Mouse (Mus musculus): ENCODE data around the gene Map3k13. TPM values are rescaled to one million over a fixed set of nuclear protein-coding genes. Genes with fewer than 3 reads are reported as not detected.

Map3k13 gene
- polyA plus RNA-seq, 1 experiment from 2014 or later, result 0.83 TPM

GRCm38 (mm10) chr16:21829711-21830110 lies 35.6 kb downstream of the Map3k13 start:
- no peaks in the 10 kb centered on the region for H3K27me3 ChIP-seq
- ATAC-seq (no peak), DNase-seq (ENCODE audit: low read depth, low spot score) (no peak)
- no peak for TF ChIP-seq CTCF (IDR thresholded peaks at IDR 0.05)
- in situ Hi-C loops (cut with MboI; ENCODE audit: low pct_unique_long_range_greater_than_20kb), result loop anchor here (10.0 kb wide), 1 partner anchor 465 kb away; no protein-coding TSS in a partner anchor
- ChIA-PET CTCF (interaction anchor here (1.3 kb wide), 1 partner anchor 11 kb away, joined by 3 read pairs; no protein-coding TSS in a partner anchor), POLR2A (no interaction called here)

- no peak for TF ChIP-seq CTCF (IDR thresholded peaks at IDR 0.05)
- no peaks in the 10 kb centered on the region for H3K27me3 ChIP-seq
- in situ Hi-C loops (cut with MboI; ENCODE audit: low pct_unique_long_range_greater_than_20kb), result loop anchor here (10.0 kb wide), 1 partner anchor 464 kb away; no protein-coding TSS in a partner anchor
- DNase-seq (ENCODE audit: low read depth, low spot score) (no peak), ATAC-seq (no peak)
- ChIA-PET CTCF (no interaction called here), POLR2A (no interaction called here)
Observed at GRCm38 (mm10) chr16:21830784-21831183, 36.6 kb downstream of the Map3k13 start.

- CTCF ChIA-PET, result no interaction called here
- POLR2A ChIA-PET, result interaction anchor here (0.7 kb wide), 1 partner anchor 14 kb away, joined by 3 read pairs; no protein-coding TSS in a partner anchor
- DNase-seq (ENCODE audit: low read depth, low spot score) (no peak), ATAC-seq (no peak)
- no peaks in the 10 kb centered on the region for H3K27me3 ChIP-seq
- TF ChIP-seq CTCF (IDR thresholded peaks at IDR 0.05), result no peak
- in situ Hi-C loops (cut with MboI; ENCODE audit: low pct_unique_long_range_greater_than_20kb), result loop anchor here (10.0 kb wide), 1 partner anchor 463 kb away; no protein-coding TSS in a partner anchor
Observed at GRCm38 (mm10) chr16:21831764-21832163, 37.6 kb downstream of the Map3k13 start.

- DNase-seq (ENCODE audit: low read depth, low spot score), result no peak
- no peak for ATAC-seq
- POLR2A ChIA-PET, result no interaction called here
- peak; percentile 50 for TF ChIP-seq CTCF (IDR thresholded peaks at IDR 0.05)
- CTCF ChIA-PET, result no interaction called here
- in situ Hi-C loops (cut with MboI; ENCODE audit: low pct_unique_long_range_greater_than_20kb), result loop anchor here (10.0 kb wide), 1 partner anchor 461 kb away; no protein-coding TSS in a partner anchor
- no peaks in the 10 kb centered on the region for H3K27me3 ChIP-seq
Observed at GRCm38 (mm10) chr16:21833469-21833868, 39.3 kb downstream of the Map3k13 start.

- ATAC-seq (no peak), DNase-seq (ENCODE audit: low read depth, low spot score) (no peak)
- in situ Hi-C loops (cut with MboI; ENCODE audit: low pct_unique_long_range_greater_than_20kb), result loop anchor here (10.0 kb wide), 1 partner anchor 461 kb away; no protein-coding TSS in a partner anchor
- no peak for TF ChIP-seq CTCF (IDR thresholded peaks at IDR 0.05)
- H3K27me3 ChIP-seq, result no peaks in the 10 kb centered on the region
- ChIA-PET POLR2A (no interaction called here), CTCF (interaction anchor here (1.0 kb wide), 1 partner anchor 19 kb away, joined by 4 read pairs; no protein-coding TSS in a partner anchor)
Observed at GRCm38 (mm10) chr16:21833970-21834369, 39.8 kb downstream of the Map3k13 start.

GRCm38 (mm10) chr16:21834866-21835583 lies 40.9 kb downstream of the Map3k13 start:
- in situ Hi-C loops (cut with MboI; ENCODE audit: low pct_unique_long_range_greater_than_20kb), result loop anchor here (5.0 to 10.0 kb wide), 2 partner anchors 177 to 460 kb away; no protein-coding TSS in a partner anchor
- ChIA-PET CTCF (interaction anchor here (1.0 to 2.3 kb wide), 4 partner anchors 8 to 187 kb away, joined by 3 to 7 read pairs (median 4); no protein-coding TSS in a partner anchor), POLR2A (no interaction called here)
- TF ChIP-seq CTCF (IDR thresholded peaks at IDR 0.05), result no peak
- DNase-seq (ENCODE audit: low read depth, low spot score) (no peak), ATAC-seq (no peak)
- H3K27me3 ChIP-seq, result no peaks in the 10 kb centered on the region

- ChIA-PET CTCF (interaction anchor here (1.0 to 2.3 kb wide), 5 partner anchors 8 to 187 kb away, joined by 3 to 7 read pairs (median 4); no protein-coding TSS in a partner anchor), POLR2A (no interaction called here)
- in situ Hi-C loops (cut with MboI; ENCODE audit: low pct_unique_long_range_greater_than_20kb), result loop anchor here (5.0 to 10.0 kb wide), 2 partner anchors 177 to 459 kb away; no protein-coding TSS in a partner anchor
- TF ChIP-seq CTCF (IDR thresholded peaks at IDR 0.05), result no peak
- H3K27me3 ChIP-seq, result no peaks in the 10 kb centered on the region
- ATAC-seq, result no peak
- DNase-seq (ENCODE audit: low read depth, low spot score), result no peak
Observed at GRCm38 (mm10) chr16:21835584-21835931, 41.4 kb downstream of the Map3k13 start.

- H3K27me3 ChIP-seq, result no peaks in the 10 kb centered on the region
- peak; percentile 71 for TF ChIP-seq CTCF (IDR thresholded peaks at IDR 0.05)
- ChIA-PET POLR2A (no interaction called here), CTCF (interaction anchor here (0.7 to 2.3 kb wide), 12 partner anchors 9 to 345 kb away, joined by 3 to 7 read pairs (median 3); no protein-coding TSS in a partner anchor)
- DNase-seq (ENCODE audit: low read depth, low spot score), result no peak
- ATAC-seq, result peak; percentile 51
- in situ Hi-C loops (cut with MboI; ENCODE audit: low pct_unique_long_range_greater_than_20kb), result loop anchor here (5.0 to 10.0 kb wide), 2 partner anchors 176 to 458 kb away; no protein-coding TSS in a partner anchor
Observed at GRCm38 (mm10) chr16:21836311-21837072, 42.3 kb downstream of the Map3k13 start.

- ATAC-seq, result no peak
- H3K27me3 ChIP-seq, result no peaks in the 10 kb centered on the region
- no peak for TF ChIP-seq CTCF (IDR thresholded peaks at IDR 0.05)
- CTCF ChIA-PET, result interaction anchor here (1.1 to 2.0 kb wide), 3 partner anchors 19 to 179 kb away, joined by 3 to 4 read pairs (median 3); no protein-coding TSS in a partner anchor
- POLR2A ChIA-PET, result no interaction called here
- DNase-seq (ENCODE audit: low read depth, low spot score), result no peak
- in situ Hi-C loops (cut with MboI; ENCODE audit: low pct_unique_long_range_greater_than_20kb), result loop anchor here (5.0 to 10.0 kb wide), 2 partner anchors 175 to 457 kb away; no protein-coding TSS in a partner anchor
Observed at GRCm38 (mm10) chr16:21837694-21838093, 43.5 kb downstream of the Map3k13 start.

Measured in Patski (cell line).